Mouse (Mus musculus) embryonic fibroblast, embryonic 13.5 days (primary cell): ENCODE results near the gene Tbc1d4.

Experiments used
- CTCF ChIP-seq: IDR thresholded peaks from 2 replicates; pipeline ENCODE4 v1.5.1; 2011; ENCODE audit warnings: mild to moderate bottlenecking, control low read depth, low read length, moderate library complexity, borderline replicate concordance; ENCODE audit not compliant: insufficient read depth
- POLR2A ChIP-seq: IDR thresholded peaks from 2 replicates; pipeline ENCODE4 v1.6.1; 2011; ENCODE audit warnings: low read depth, mild to moderate bottlenecking, control low read depth, low read length, moderate library complexity

- no peak for TF ChIP-seq CTCF
- TF ChIP-seq POLR2A: no peak
Observed at GRCm38 (mm10) chr14:101586096-101586495, 22.9 kb downstream of the Tbc1d4 start.
